Mouse (Mus musculus): Measurements from ENCODE around the gene Ube2g1.

GRCm38 (mm10) chr11:72583092-72583491 is 24.0 kb upstream of the Ube2g1 start:
- TF ChIP-seq CTCF (IDR thresholded peaks at IDR 0.05; ENCODE audit: borderline replicate concordance, extremely low read depth, insufficient read depth, insufficient read length) (no peak), POLR2A (IDR thresholded peaks at IDR 0.05; ENCODE audit: borderline replicate concordance, extremely low read depth, insufficient read depth, insufficient read length, poor library complexity, severe bottlenecking) (no peak)
